Mouse (Mus musculus) gastrocnemius, adult 2 months (tissue): ENCODE measurements around the gene Prkn. TPM values are rescaled to one million over a fixed set of nuclear protein-coding genes. Genes with fewer than 3 reads are reported as not detected.
A peak's percentile ranks its signal among the peaks of the same experiment; 100 is the strongest.

Source experiments
- DNase-seq: peaks from one replicate; pipeline ENCODE4 v3.0.0; 2022
- H3K27ac ChIP-seq: fragments of 200-600 bp; 2 replicates; pipeline ENCODE4 v1.8.1; 2022; ENCODE audit warnings: mild to moderate bottlenecking
- H3K4me3 ChIP-seq: fragments of 200-600 bp; 2 replicates; pipeline ENCODE4 v1.8.1; 2022; ENCODE audit warnings: mild to moderate bottlenecking, moderate library complexity
- CTCF ChIP-seq: fragments of 200-600 bp; IDR thresholded peaks from 2 replicates; pipeline ENCODE4 v1.8.1; 2022; ENCODE audit warnings: antibody characterized with exemption, mild to moderate bottlenecking, moderate library complexity
- intact Hi-C: fragments of 180-260 bp; cut with DNase I; formaldehyde crosslinking; loops from one replicate; pipeline ENCODE4 v1.15.1; 2025
- total RNA-seq, 2 experiments: library from RNA; stranded (reverse); gene quantifications; 2 replicates each; pipeline ENCODE4 v1.2.3; 2021

Prkn gene
- total RNA-seq, 2 experiments from 2014 or later = 18.4 to 24.7 TPM

DNA sequence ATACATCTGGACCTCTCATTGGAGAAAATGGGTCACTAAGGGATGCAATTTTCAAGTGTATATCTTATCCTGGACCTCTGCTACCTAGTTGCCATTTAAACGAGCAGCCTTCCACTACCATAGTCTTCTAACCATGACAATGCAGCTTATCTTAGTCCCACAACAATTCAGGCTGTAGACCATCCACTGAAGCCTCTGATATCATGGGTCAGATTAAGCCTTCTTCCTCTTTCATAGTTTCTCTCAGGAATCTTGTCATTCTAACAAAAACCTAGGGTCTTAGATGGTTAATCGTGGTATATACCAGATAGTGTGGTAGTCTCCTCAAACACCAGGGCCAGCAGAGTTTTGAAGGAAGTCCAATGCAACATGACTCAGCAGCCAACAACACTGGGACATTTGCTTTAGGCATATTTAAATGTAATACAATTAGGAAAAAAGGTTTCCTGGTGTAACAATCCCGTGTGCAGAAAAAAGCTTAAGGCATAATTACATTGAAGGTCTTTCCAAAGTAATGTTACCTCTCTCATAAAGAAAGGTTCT is 61.6 kb downstream of the Prkn start:
- no peak overlapping the region for H3K4me3 ChIP-seq
- H3K27ac ChIP-seq = peak overlapping the region; percentile 2
- intact Hi-C loops = no loop called here
- no peak for TF ChIP-seq CTCF
- no peak for DNase-seq

DNA sequence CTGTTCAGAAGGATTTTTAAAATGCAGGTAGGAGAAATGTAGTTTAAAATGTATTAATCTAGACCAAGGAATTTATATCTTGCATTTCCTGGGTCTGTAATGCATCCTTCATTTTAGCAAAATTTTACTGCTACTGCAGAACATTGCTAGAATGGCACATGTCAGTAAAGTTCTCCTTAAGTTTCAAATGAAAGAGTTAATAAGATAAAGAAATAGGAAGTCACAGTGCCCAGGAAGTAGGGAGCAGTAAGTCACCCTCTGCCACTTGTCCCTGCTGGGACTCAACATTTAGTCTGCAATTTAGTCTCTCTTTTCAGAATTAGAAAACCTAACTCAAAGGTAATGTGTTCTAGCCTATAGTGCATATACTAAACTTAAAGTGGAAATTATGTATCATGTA is 96.5 kb downstream of the Prkn start:
- TF ChIP-seq CTCF = no peak
- intact Hi-C loops = no loop called here
- no peak overlapping the region for H3K4me3 ChIP-seq
- no peak for DNase-seq
- H3K27ac ChIP-seq = no peak overlapping the region

- Histone ChIP-seq H3K4me3 (no peak overlapping the region), H3K27ac (no peak overlapping the region)
- intact Hi-C loops = no loop called here
- TF ChIP-seq CTCF = no peak
- no peak for DNase-seq
Observed at GRCm38 (mm10) chr17:10937844-10938243, 97.7 kb downstream of the Prkn start.

- Histone ChIP-seq H3K4me3 (no peak overlapping the region), H3K27ac (no peak overlapping the region)
- intact Hi-C loops = no loop called here
- TF ChIP-seq CTCF = no peak
- no peak for DNase-seq
Observed at GRCm38 (mm10) chr17:10938755-10939154, 98.6 kb downstream of the Prkn start.

- intact Hi-C loops = no loop called here
- Histone ChIP-seq H3K4me3 (no peak overlapping the region), H3K27ac (no peak overlapping the region)
- TF ChIP-seq CTCF = no peak
- no peak for DNase-seq
Observed at GRCm38 (mm10) chr17:10946552-10946951, 106.4 kb downstream of the Prkn start.

- DNase-seq = no peak
- no peak for TF ChIP-seq CTCF
- intact Hi-C loops = no loop called here
- no peak overlapping the region for H3K4me3 ChIP-seq
- H3K27ac ChIP-seq = no peak overlapping the region
Observed at GRCm38 (mm10) chr17:10947614-10948013, 107.4 kb downstream of the Prkn start.

GRCm38 (mm10) chr17:10959066-10959864 is 119.1 kb downstream of the Prkn start:
- intact Hi-C loops = no loop called here
- H3K4me3 ChIP-seq = no peak overlapping the region
- TF ChIP-seq CTCF = no peak
- no peak for DNase-seq
- no peak overlapping the region for H3K27ac ChIP-seq

GRCm38 (mm10) chr17:10962151-10962550 is 122.0 kb downstream of the Prkn start:
- Histone ChIP-seq H3K4me3 (no peak overlapping the region), H3K27ac (no peak overlapping the region)
- no peak for DNase-seq
- intact Hi-C loops = no loop called here
- TF ChIP-seq CTCF = no peak

GRCm38 (mm10) chr17:10982136-10982535 is 142.0 kb downstream of the Prkn start:
- Histone ChIP-seq H3K27ac (no peak overlapping the region), H3K4me3 (no peak overlapping the region)
- intact Hi-C loops = no loop called here
- no peak for DNase-seq
- TF ChIP-seq CTCF = no peak

DNA sequence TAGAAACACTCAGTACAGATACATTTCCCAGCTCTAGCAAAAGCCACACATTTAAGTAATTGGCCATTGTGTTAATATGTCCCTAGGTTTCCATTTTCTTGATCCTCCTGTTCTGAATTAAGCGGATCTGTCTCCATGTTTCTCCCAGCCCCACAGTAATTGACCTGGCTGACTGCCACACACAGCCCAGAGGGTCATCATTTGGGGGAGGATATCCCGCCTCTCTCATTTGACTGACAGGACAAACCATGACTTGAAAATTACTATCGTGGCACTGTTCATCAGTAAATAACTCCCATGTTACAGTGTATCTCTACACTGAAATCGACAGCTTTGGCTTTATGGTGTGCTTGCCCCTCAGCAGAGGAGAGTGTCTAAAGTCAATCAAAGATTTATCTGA is 146.9 kb downstream of the Prkn start:
- no peak overlapping the region for H3K27ac ChIP-seq
- H3K4me3 ChIP-seq = no peak overlapping the region
- intact Hi-C loops = no loop called here
- no peak for TF ChIP-seq CTCF
- DNase-seq = no peak

DNA sequence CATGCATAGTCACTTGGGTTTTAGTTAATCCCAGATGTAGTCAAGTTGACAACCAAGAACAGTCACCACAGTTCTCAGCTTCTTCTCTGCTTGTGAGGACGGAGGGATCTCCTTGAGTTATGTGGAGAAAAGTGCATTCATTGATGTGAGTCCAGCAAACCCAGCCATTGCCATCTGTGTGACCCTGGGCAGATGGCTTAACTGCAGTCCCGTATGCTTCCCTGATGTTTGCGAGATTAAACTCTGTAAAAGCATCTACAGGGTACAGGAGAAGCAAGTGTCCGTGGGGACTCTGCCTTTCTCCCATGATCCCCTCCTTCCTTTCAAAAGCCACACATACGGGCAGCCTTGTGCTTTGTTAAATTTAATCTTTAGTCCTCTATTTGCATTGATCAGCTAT is 157.1 kb downstream of the Prkn start:
- Histone ChIP-seq H3K4me3 (no peak overlapping the region), H3K27ac (no peak overlapping the region)
- TF ChIP-seq CTCF = no peak
- DNase-seq = no peak
- intact Hi-C loops = no loop called here

GRCm38 (mm10) chr17:11023371-11023770 is 183.2 kb downstream of the Prkn start:
- Histone ChIP-seq H3K4me3 (no peak overlapping the region), H3K27ac (no peak overlapping the region)
- intact Hi-C loops = no loop called here
- no peak for TF ChIP-seq CTCF
- no peak for DNase-seq

GRCm38 (mm10) chr17:11029348-11029747 is 189.2 kb downstream of the Prkn start:
- intact Hi-C loops = no loop called here
- peak; percentile 6; the same call in 1 of the 2 replicates for TF ChIP-seq CTCF
- H3K27ac ChIP-seq = no peak overlapping the region
- no peak overlapping the region for H3K4me3 ChIP-seq
- no peak for DNase-seq

DNA sequence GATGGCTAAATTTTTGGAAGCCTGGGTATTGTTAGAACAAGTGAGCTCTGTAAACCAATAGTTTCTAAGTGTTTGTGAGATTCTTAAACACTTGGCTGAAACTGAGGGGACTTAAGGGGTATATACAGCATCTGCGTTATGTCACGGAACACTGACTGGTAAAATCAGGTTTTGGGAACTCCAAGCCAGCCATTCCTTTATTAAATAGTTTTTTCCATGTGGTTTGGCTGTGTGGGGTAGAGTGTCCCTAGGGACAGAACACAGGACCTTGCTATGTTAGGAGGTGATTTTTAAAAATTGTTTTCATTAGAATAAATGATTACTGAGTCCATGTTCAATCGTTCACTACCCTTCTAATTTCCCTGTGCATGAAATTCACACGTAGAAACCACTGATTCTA is 190.8 kb downstream of the Prkn start:
- no peak for DNase-seq
- H3K4me3 ChIP-seq = no peak overlapping the region
- H3K27ac ChIP-seq = no peak overlapping the region
- TF ChIP-seq CTCF = no peak
- intact Hi-C loops = no loop called here
